Mouse (Mus musculus) embryonic facial prominence, embryonic 15.5 days (tissue): ENCODE data around the gene Cacna2d2. TPM values are rescaled to one million over a fixed set of nuclear protein-coding genes. Genes with fewer than 3 reads are reported as not detected.

Experiments
- ATAC-seq: fragments of 200-750 bp; cut with Nextera tagmentation; 2 replicates; pipeline ENCODE4 v1.8.0; 2017; ENCODE audit warnings: low read depth, moderate TSS enrichment; ENCODE audit not compliant: insufficient number of reproducible peaks, low FRiP score, low TSS enrichment
- H3K27ac ChIP-seq: fragments of 300-500 bp; sonication (generic); replicated peaks from 2 replicates; pipeline ENCODE4 v1.5.1; 2015; ENCODE audit warnings: mild to moderate bottlenecking, inconsistent platforms
- H3K27me3 ChIP-seq: fragments of 300-500 bp; sonication (generic); 2 replicates; pipeline ENCODE4 v1.6.1; 2015; ENCODE audit warnings: inconsistent platforms
- H3K36me3 ChIP-seq: fragments of 300-500 bp; sonication (generic); 2 replicates; pipeline ENCODE4 v1.6.1; 2015; ENCODE audit warnings: mild to moderate bottlenecking, inconsistent platforms
- H3K4me1 ChIP-seq: fragments of 300-500 bp; sonication (generic); 2 replicates; pipeline ENCODE4 v1.6.1; 2015; ENCODE audit warnings: inconsistent platforms
- H3K4me2 ChIP-seq: fragments of 300-500 bp; sonication (generic); replicated peaks from 2 replicates; pipeline ENCODE4 v1.6.1; 2015; ENCODE audit warnings: mild to moderate bottlenecking, inconsistent platforms
- H3K4me3 ChIP-seq: fragments of 300-500 bp; sonication (generic); replicated peaks from 2 replicates; pipeline ENCODE4 v1.5.1; 2015; ENCODE audit warnings: mild to moderate bottlenecking, inconsistent platforms
- H3K9ac ChIP-seq: fragments of 300-500 bp; sonication (generic); 2 replicates; pipeline ENCODE4 v1.6.1; 2015; ENCODE audit warnings: inconsistent platforms
- H3K9me3 ChIP-seq: fragments of 300-500 bp; sonication (generic); replicated peaks from 2 replicates; pipeline ENCODE4 v1.6.1; 2016; ENCODE audit warnings: inconsistent platforms
- WGBS: fragments of 180-500 bp; shearing (Covaris S2); methylation state at CpG from one replicate; pipeline ENCODE4 v1.1.7; 2015; 5-methylcytosine and 5-hydroxymethylcytosine counted together
- polyA plus RNA-seq: library from polyadenylated mRNA; unstranded; fragments of >200 nt; fragmentation: Nextera tagmentation; extraction: Ambion mirVana; gene quantifications from 2 replicates; pipeline ENCODE4 v1.2.1, GENCODE M21; 2015

The Cacna2d2 gene
- polyA plus RNA-seq, 1 experiment from 2014 or later, result 1.3 TPM

GRCm38 (mm10) chr9:107435285-107435684, 35.9 kb downstream of the Cacna2d2 start:
- WGBS, result 35% methylated on average over 6 of the region's 6 CpGs
- Histone ChIP-seq H3K27ac (no peak overlapping the region), H3K9me3 (no peaks in the 10 kb centered on the region)

GRCm38 (mm10) chr9:107442891-107443290, 43.5 kb downstream of the Cacna2d2 start:
- no peak overlapping the region for H3K27ac ChIP-seq
- H3K9ac ChIP-seq, result no peak overlapping the region
- H3K4me1 ChIP-seq, result peaks cover 9% of the 10 kb centered on the region; the same call in 1 of the 2 replicates
- H3K4me2 ChIP-seq, result no peak overlapping the region
- 64% methylated on average over 4 of the region's 4 CpGs for WGBS
- H3K27me3 ChIP-seq, result no peaks in the 10 kb centered on the region
- no peaks in the 10 kb centered on the region for H3K36me3 ChIP-seq
- ATAC-seq, result no peak
- no peak overlapping the region for H3K4me3 ChIP-seq
- H3K9me3 ChIP-seq, result no peaks in the 10 kb centered on the region

More at GRCm38 (mm10) chr9:107435285-107435684, 35.9 kb downstream of the Cacna2d2 start:
- H3K9ac ChIP-seq, result no peak overlapping the region
- H3K4me2 ChIP-seq, result no peak overlapping the region; the same call in 1 of the 2 replicates
- H3K4me3 ChIP-seq, result no peak overlapping the region
- H3K27me3 ChIP-seq, result 0 out of 2 replicates have a peak, but pooled peaks cover 2% of the 10 kb centered on the region
- no peak for ATAC-seq
- no peaks in the 10 kb centered on the region for H3K36me3 ChIP-seq
- peaks cover 24% of the 10 kb centered on the region for H3K4me1 ChIP-seq

- Histone ChIP-seq H3K27me3 (no peaks in the 10 kb centered on the region), H3K4me1 (peaks cover 9% of the 10 kb centered on the region; the same call in 1 of the 2 replicates), H3K9me3 (no peaks in the 10 kb centered on the region), H3K36me3 (no peaks in the 10 kb centered on the region), H3K27ac (no peak overlapping the region), H3K9ac (no peak overlapping the region), H3K4me2 (no peak overlapping the region), H3K4me3 (no peak overlapping the region)
- no peak for ATAC-seq
- WGBS, result 57% methylated on average over 12 of the region's 12 CpGs
Observed at GRCm38 (mm10) chr9:107443324-107443723, 43.9 kb downstream of the Cacna2d2 start.

DNA sequence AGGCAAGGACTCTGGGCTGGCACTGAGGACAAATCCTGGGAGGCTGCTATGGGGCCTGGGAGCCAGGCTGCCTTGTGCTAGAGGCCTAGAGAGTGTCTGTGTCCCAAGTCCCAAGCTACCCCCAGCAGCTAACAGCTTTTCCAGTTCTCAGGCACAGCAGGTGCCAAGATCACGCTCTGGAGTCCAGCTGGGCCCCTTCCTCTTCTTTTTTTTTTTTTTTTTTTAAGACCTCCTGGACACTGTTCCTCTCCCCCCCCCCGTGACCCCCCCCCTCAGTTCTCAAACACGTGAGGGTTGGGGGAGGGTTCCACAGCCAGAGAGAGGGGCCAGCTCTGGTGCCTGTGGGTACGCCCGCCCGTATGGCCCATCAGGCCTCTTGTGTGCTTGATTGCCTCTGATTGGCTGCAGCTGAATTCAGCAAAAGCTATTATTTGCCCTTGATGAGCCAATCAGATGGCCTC, 45.6 kb downstream of the Cacna2d2 start:
- no peaks in the 10 kb centered on the region for H3K36me3 ChIP-seq
- no peak overlapping the region for H3K4me3 ChIP-seq
- H3K27ac ChIP-seq, result no peak overlapping the region
- H3K4me2 ChIP-seq, result no peak overlapping the region
- 27% methylated on average over 4 of the region's 6 CpGs for WGBS
- no peaks in the 10 kb centered on the region for H3K9me3 ChIP-seq
- H3K4me1 ChIP-seq, result peaks cover 9% of the 10 kb centered on the region; the same call in 1 of the 2 replicates
- no peaks in the 10 kb centered on the region for H3K27me3 ChIP-seq
- H3K9ac ChIP-seq, result no peak overlapping the region
- ATAC-seq, result no peak

GRCm38 (mm10) chr9:107448805-107449517, 49.5 kb downstream of the Cacna2d2 start:
- Histone ChIP-seq H3K27me3 (0 out of 2 replicates have a peak, but pooled peaks cover 3% of the 10 kb centered on the region), H3K9ac (no peak overlapping the region), H3K36me3 (no peaks in the 10 kb centered on the region), H3K9me3 (no peaks in the 10 kb centered on the region), H3K4me1 (peaks cover 4% of the 10 kb centered on the region; the same call in 1 of the 2 replicates), H3K4me2 (no peak overlapping the region), H3K4me3 (no peak overlapping the region), H3K27ac (no peak overlapping the region)
- WGBS, result 50% methylated on average over 22 of the region's 22 CpGs
- no peak for ATAC-seq

- Histone ChIP-seq H3K9me3 (no peaks in the 10 kb centered on the region), H3K4me1 (no peaks in the 10 kb centered on the region), H3K36me3 (no peaks in the 10 kb centered on the region), H3K4me3 (no peak overlapping the region), H3K9ac (no peak overlapping the region), H3K4me2 (no peak overlapping the region), H3K27ac (no peak overlapping the region), H3K27me3 (peaks cover 8% of the 10 kb centered on the region; the same call in 1 of the 2 replicates)
- 59% methylated on average over 8 of the region's 8 CpGs for WGBS
- ATAC-seq, result no peak
Observed at GRCm38 (mm10) chr9:107451400-107451799, 52.0 kb downstream of the Cacna2d2 start.

DNA sequence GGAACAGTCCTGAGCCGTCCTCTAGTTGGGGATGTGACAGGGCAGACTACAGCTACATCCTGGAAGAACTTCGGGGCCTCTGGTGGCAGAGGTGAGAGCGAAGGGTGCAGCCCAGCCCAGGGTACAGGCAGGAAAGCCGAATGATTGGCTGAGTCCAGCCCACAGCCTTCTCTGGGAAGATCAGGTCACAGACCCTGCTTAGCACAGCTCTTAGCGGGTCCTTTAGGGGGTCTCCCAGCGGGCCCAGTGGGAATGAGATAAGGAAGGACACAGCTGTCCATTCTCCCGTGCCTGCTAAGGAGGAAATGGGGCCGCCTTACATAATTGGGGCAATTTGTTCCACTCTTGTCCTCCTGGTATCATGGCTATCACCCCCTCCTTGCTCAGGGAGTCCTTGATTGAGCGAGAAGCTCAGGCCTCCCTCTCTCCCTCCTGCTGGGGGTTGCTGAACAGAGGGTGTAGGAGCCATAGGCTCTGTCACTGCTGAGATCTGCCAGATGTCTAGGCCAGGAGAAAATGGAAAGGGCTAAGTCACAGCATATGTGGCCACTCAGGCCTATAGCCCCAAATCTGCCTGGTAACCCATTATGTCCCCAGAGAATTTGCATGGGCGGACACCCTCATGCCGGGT, 52.6 kb downstream of the Cacna2d2 start:
- no peak overlapping the region for H3K4me2 ChIP-seq
- no peak for ATAC-seq
- H3K4me3 ChIP-seq, result no peak overlapping the region
- no peaks in the 10 kb centered on the region for H3K9me3 ChIP-seq
- no peaks in the 10 kb centered on the region; the same call in 1 of the 2 replicates for H3K4me1 ChIP-seq
- WGBS, result 35% methylated on average over 11 of the region's 11 CpGs
- H3K27ac ChIP-seq, result no peak overlapping the region
- H3K9ac ChIP-seq, result no peak overlapping the region
- H3K36me3 ChIP-seq, result no peaks in the 10 kb centered on the region
- peaks cover 8% of the 10 kb centered on the region; the same call in 1 of the 2 replicates for H3K27me3 ChIP-seq

DNA sequence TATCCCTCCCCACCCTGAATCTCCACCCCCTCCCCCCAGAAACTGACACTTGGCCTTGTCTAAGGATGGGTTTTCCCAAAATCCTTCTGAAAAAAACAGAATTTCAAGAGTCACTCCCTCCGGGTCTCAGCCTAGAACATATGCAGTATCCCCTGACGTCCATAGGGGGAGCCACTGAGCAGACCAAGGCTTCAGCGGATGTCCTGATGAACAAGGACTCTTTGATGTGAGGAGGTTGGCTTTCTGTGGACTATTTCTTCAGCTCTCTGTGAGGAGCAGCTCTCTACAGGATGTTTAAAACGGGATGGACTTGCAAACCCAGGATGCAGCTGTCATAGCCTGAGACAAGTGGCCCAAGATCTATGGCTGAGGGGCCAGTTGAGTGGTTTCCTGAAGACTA, 53.1 kb downstream of the Cacna2d2 start:
- ATAC-seq, result no peak

DNA sequence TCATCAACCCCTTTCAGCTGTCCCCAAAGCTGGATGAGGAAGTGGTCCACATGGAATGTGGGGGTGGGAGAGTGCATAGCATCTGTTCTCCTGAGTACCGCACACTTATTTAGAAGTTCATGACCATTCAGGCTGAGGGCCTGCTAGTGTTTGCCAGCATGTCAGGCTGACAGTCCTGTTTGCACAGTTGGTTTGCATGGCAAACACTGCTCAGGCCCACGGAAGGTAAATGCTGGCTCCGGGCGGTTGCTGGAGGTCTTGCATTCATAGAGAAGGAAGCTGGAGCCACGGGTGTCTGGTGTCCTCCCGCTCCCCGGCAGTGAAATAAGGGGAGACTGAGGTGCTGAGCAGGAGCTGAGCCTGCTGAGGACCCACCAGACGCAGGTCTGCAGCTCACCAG, 53.7 kb downstream of the Cacna2d2 start:
- Histone ChIP-seq H3K9ac (no peak overlapping the region), H3K9me3 (no peaks in the 10 kb centered on the region), H3K36me3 (no peaks in the 10 kb centered on the region), H3K4me1 (no peaks in the 10 kb centered on the region; the same call in 1 of the 2 replicates), H3K27me3 (peaks cover 8% of the 10 kb centered on the region; the same call in 1 of the 2 replicates), H3K4me2 (no peak overlapping the region), H3K4me3 (no peak overlapping the region), H3K27ac (no peak overlapping the region)
- 75% methylated on average over 8 of the region's 8 CpGs for WGBS
- no peak for ATAC-seq

More for the DNA sequence above, 53.1 kb downstream of the Cacna2d2 start:
- Histone ChIP-seq H3K4me3 (no peak overlapping the region), H3K27ac (no peak overlapping the region), H3K4me2 (no peak overlapping the region), H3K4me1 (no peaks in the 10 kb centered on the region; the same call in 1 of the 2 replicates), H3K9me3 (no peaks in the 10 kb centered on the region), H3K9ac (no peak overlapping the region), H3K27me3 (peaks cover 8% of the 10 kb centered on the region; the same call in 1 of the 2 replicates), H3K36me3 (no peaks in the 10 kb centered on the region)
- WGBS, result 22% methylated on average over 4 of the region's 4 CpGs

DNA sequence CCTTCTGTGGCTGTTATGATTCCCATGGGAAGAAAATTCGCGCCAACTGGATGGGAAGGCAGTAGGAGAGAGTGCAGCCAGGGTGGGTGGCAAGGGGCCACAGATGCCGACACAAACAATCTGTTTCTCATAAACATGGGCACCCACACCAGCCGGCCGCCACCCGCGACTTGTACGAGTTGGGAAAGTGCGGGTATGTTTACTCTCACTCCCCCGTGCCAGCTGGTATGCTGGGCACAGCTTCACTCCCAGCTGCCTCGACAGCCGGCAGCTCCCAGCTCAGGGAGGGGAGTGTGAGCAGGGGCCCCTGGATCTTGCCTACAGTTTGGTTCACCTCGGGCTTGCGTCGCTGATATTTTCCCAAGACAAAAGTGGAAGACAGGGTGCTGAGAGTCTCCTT, 57.3 kb downstream of the Cacna2d2 start:
- 48% methylated on average over 15 of the region's 15 CpGs for WGBS

GRCm38 (mm10) chr9:107462907-107463306, 63.5 kb downstream of the Cacna2d2 start:
- Histone ChIP-seq H3K4me3 (no peak overlapping the region), H3K4me1 (peaks cover 3% of the 10 kb centered on the region; the same call in 1 of the 2 replicates), H3K4me2 (no peak overlapping the region), H3K9ac (no peak overlapping the region), H3K9me3 (no peaks in the 10 kb centered on the region), H3K27me3 (0 out of 2 replicates have a peak, but pooled peaks cover 7% of the 10 kb centered on the region), H3K36me3 (no peaks in the 10 kb centered on the region), H3K27ac (no peak overlapping the region)
- ATAC-seq, result no peak
- 70% methylated on average over 5 of the region's 5 CpGs for WGBS

More for the DNA sequence above, 57.3 kb downstream of the Cacna2d2 start:
- H3K9me3 ChIP-seq, result no peaks in the 10 kb centered on the region
- H3K4me3 ChIP-seq, result no peak overlapping the region
- no peak overlapping the region for H3K9ac ChIP-seq
- no peaks in the 10 kb centered on the region for H3K36me3 ChIP-seq
- no peak; the same call in 1 of the 2 replicates for ATAC-seq
- no peak overlapping the region for H3K27ac ChIP-seq
- H3K27me3 ChIP-seq, result peaks cover 5% of the 10 kb centered on the region; the same call in 1 of the 2 replicates
- H3K4me2 ChIP-seq, result no peak overlapping the region
- H3K4me1 ChIP-seq, result no peaks in the 10 kb centered on the region; the same call in 1 of the 2 replicates
